Mouse (Mus musculus) limb, embryonic 15.5 days (tissue): ENCODE data around the gene Itprip. TPM values are rescaled to one million over a fixed set of nuclear protein-coding genes. Genes with fewer than 3 reads are reported as not detected.

Experiments
- ATAC-seq: fragments of 200-750 bp; cut with Nextera tagmentation; 2 replicates; pipeline ENCODE4 v1.8.0; 2017; ENCODE audit warnings: low read depth, moderate TSS enrichment; ENCODE audit not compliant: insufficient number of reproducible peaks, low FRiP score, low TSS enrichment
- H3K27ac ChIP-seq: fragments of 300-500 bp; sonication (generic); 2 replicates; pipeline ENCODE4 v1.5.1; 2015; ENCODE audit warnings: moderate library complexity, mild to moderate bottlenecking, inconsistent platforms
- H3K27me3 ChIP-seq: fragments of 300-500 bp; sonication (generic); 2 replicates; pipeline ENCODE4 v1.6.1; 2015; ENCODE audit warnings: inconsistent platforms
- H3K36me3 ChIP-seq: fragments of 300-500 bp; sonication (generic); 2 replicates; pipeline ENCODE4 v1.6.1; 2015; ENCODE audit warnings: inconsistent platforms
- H3K4me1 ChIP-seq: fragments of 300-500 bp; sonication (generic); 2 replicates; pipeline ENCODE4 v1.6.1; 2015; ENCODE audit warnings: inconsistent platforms
- H3K4me2 ChIP-seq: fragments of 300-500 bp; sonication (generic); 2 replicates; pipeline ENCODE4 v1.6.1; 2015; ENCODE audit warnings: mild to moderate bottlenecking, inconsistent platforms
- H3K4me3 ChIP-seq: fragments of 300-500 bp; sonication (generic); 2 replicates; pipeline ENCODE4 v1.5.1; 2015; ENCODE audit warnings: mild to moderate bottlenecking, inconsistent platforms
- H3K9ac ChIP-seq: fragments of 300-500 bp; sonication (generic); 2 replicates; pipeline ENCODE4 v1.6.1; 2015; ENCODE audit warnings: inconsistent platforms
- H3K9me3 ChIP-seq: fragments of 300-500 bp; sonication (generic); 2 replicates; pipeline ENCODE4 v1.6.1; 2016; ENCODE audit warnings: inconsistent platforms
- WGBS: fragments of 180-500 bp; shearing (Covaris S2); methylation state at CpG from one replicate; pipeline ENCODE4 v1.1.7; 2015; 5-methylcytosine and 5-hydroxymethylcytosine counted together
- polyA plus RNA-seq: library from polyadenylated mRNA; unstranded; fragments of >200 nt; fragmentation: Nextera tagmentation; extraction: Ambion mirVana; gene quantifications from 2 replicates; pipeline ENCODE4 v1.2.1, GENCODE M21; 2015

Gene Itprip
- polyA plus RNA-seq = 23.0 and 24.3 TPM in 2 replicates

DNA sequence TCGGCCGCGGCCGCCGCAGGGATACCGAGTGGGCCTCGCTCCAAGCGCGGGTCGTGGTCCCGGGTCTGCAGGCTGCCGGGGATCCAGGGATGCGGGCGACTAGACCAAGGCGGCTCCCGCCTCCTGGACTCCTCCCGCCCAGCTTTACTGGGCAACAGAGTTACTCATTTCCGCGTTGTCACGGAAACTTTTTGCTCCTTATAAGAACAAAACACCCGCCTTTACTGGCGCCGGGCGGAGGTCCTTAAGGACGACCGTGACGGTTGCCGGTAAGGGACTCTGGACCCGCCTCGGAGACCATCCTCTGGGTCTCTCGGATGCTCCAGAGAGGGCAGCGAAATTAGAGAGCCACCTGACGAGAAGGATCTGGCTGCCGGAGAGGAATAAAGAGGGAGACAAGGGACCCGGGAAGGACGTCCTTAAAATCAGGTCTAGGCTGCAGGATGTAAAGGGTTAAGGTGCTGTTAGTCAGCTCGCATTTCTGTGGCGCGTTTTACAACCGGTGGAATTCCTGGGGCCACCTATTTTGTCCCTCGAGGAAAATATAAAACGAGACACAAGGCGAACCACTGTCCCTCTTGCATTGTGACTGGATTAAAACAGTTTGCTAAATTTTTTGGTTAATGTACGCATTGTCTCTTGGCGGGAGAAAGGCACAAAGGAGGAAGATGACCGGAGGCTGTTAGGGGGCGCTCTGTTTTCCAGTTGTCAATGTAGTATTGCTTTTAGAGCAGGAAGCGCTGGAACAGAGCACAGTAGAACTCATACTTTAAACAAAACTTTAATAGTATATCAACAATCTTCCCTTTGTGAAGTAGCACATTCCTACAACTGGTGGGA is at the start of gene Itprip, which contains the start of gene Cfap43:
TSS of gene Itprip (minus strand) at position 174 of the 840 bp plus-strand sequence.
TSS of gene Cfap43 (minus strand) at position 162 of the 840 bp plus-strand sequence.
- no peaks in the 10 kb centered on the region for H3K9me3 ChIP-seq
- H3K4me1 ChIP-seq = peaks cover 30% of the 10 kb centered on the region
- peak within 1 kb of the TSS; percentile 68 for H3K4me2 ChIP-seq
- H3K9ac ChIP-seq = peak within 1 kb of the TSS; percentile 68
- peak within 1 kb of the TSS; percentile 70 for H3K4me3 ChIP-seq
- ATAC-seq = peak; percentile 81
- H3K27ac ChIP-seq = peak within 1 kb of the TSS; percentile 98
- H3K36me3 ChIP-seq = no peaks in the 10 kb centered on the region
- under 1% methylated on average over 47 of the region's 48 CpGs for WGBS
- H3K27me3 ChIP-seq = no peaks in the 10 kb centered on the region

DNA sequence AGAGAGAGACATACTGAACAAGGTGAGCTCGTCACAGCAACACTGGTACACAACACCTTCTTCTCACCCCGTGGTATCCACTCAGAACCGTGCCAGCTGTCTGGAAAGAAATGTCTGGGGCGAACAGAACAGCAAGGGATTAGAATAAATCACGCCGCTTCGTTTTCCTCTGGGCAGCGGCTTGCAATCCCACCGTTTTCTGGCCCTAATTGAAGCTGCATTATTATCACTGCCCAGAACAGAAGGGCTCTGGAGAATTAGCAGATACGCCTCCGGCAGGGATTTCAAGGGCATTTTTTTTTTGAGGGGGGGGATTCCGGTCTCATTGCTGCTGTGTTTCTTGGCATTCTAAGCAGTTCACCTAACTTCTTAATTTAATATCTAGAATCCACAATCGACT is 39.1 kb upstream of the Itprip start:
- WGBS = 64% methylated on average over 13 of the region's 13 CpGs
- Histone ChIP-seq H3K27me3 (no peaks in the 10 kb centered on the region), H3K9ac (no peak overlapping the region), H3K4me3 (no peak overlapping the region), H3K4me1 (no peaks in the 10 kb centered on the region), H3K27ac (no peak overlapping the region), H3K36me3 (no peaks in the 10 kb centered on the region), H3K9me3 (no peaks in the 10 kb centered on the region), H3K4me2 (no peak overlapping the region)
- no peak for ATAC-seq

DNA sequence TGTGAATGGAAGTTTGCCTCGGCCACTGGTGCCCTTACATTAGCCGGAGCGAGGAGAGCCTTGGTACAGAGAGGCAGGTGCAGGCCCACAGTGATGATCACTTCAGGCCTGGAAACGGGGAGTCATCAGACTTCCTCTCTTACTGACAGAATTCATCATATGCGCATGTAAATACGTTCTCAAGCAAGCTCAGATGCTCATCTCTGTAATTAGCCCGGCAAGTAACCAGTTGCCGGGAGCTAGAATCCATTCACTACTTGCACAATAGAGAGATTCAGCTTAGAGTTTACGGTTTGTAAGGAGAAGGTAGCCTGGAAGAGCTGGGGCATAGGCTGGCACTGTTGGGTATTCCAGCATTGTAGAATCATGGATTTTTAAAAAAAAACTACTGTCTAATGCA is 34.1 kb upstream of the Itprip start:
- Histone ChIP-seq H3K36me3 (no peaks in the 10 kb centered on the region), H3K4me3 (no peak overlapping the region), H3K4me2 (no peak overlapping the region), H3K9me3 (no peaks in the 10 kb centered on the region), H3K27ac (no peak overlapping the region), H3K27me3 (no peaks in the 10 kb centered on the region), H3K9ac (no peak overlapping the region), H3K4me1 (no peaks in the 10 kb centered on the region)
- no peak for ATAC-seq
- 83% methylated on average over 9 of the region's 9 CpGs for WGBS

DNA sequence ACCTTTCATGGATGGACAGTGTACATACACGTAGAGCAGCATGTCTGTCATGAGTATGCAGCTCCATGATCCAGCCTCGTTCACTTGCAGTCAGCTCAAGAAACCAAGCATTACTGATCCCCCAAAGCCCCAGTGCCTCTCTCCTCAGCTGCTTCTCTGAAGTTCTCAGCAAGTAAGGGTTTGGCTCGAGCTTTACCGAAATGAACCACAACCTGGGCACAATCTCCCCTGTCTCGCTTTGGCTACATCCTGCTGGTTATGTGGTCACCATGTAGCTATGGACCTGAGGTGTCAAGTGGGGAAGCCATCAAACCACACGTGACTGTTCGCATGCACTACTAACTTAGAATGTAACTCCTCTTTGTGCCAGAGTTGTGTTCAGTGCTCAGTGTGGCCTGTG is 31.8 kb upstream of the Itprip start:
- ATAC-seq = no peak
- Histone ChIP-seq H3K27ac (no peak overlapping the region), H3K4me2 (no peak overlapping the region), H3K27me3 (no peaks in the 10 kb centered on the region), H3K4me3 (no peak overlapping the region), H3K4me1 (no peaks in the 10 kb centered on the region), H3K9ac (no peak overlapping the region), H3K36me3 (no peaks in the 10 kb centered on the region), H3K9me3 (no peaks in the 10 kb centered on the region)
- 85% methylated on average over 7 of the region's 7 CpGs for WGBS

DNA sequence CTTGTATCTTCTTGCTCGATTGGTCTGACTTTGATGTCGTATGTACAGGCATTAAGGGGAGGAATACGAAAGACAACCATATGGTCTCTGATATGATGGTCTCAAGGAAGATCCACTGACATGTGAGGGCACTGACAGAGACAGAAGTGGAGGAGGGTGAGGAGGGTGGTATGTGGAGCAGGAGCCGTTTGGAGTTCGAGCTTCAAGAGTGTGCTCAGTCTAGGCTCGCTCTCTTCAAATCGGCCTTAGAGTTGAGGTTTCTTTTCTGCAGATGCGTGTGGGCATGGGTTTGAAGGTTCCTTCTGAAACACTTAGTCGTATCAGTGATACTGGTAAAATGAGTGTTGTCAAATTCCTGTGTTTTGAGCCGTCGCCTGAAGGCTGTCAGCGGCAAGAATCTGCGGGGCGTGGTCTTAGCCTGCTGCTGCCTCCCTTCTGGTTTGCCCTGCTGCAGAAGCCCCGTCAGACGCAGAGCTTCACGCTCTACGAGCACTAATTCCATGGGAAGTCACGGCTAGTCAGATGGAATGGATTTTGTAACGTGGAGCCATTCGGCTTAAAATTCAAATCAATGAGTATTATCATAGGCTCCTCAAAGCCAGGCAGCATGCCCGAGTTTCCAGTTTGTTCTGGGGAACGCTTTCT is 27.8 kb upstream of the Itprip start:
- peak overlapping the region; percentile 8; the same call in 1 of the 2 replicates for H3K4me2 ChIP-seq
- no peak overlapping the region for H3K27ac ChIP-seq
- H3K4me1 ChIP-seq = no peaks in the 10 kb centered on the region
- H3K9me3 ChIP-seq = no peaks in the 10 kb centered on the region
- 45% methylated on average over 23 of the region's 23 CpGs for WGBS
- no peaks in the 10 kb centered on the region for H3K36me3 ChIP-seq
- no peak for ATAC-seq
- no peak overlapping the region for H3K4me3 ChIP-seq
- no peaks in the 10 kb centered on the region for H3K27me3 ChIP-seq
- H3K9ac ChIP-seq = no peak overlapping the region

DNA sequence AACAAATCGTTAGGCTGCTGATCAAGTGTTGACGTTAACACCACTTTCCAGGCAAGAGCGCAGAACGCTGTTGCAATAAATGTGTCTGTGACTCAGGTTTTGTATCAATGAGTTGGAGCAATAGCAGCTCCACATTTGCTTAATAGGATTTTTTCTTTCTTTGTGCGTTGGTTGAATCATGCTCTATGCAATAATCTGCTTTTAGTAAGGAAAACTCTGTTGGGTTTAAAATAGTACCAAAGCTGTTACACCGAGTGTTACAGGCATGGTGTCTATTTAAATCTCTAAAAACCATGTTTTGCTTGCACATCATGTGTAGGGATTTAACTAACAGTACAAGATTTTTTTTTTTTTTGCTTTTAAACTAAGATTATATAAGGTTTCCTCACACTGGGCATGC is 20.3 kb upstream of the Itprip start:
- no peaks in the 10 kb centered on the region for H3K9me3 ChIP-seq
- no peak overlapping the region for H3K27ac ChIP-seq
- H3K9ac ChIP-seq = no peak overlapping the region
- peaks cover 11% of the 10 kb centered on the region for H3K4me1 ChIP-seq
- whole genome bisulfite sequencing = 66% methylated on average over 6 of the region's 6 CpGs
- peaks cover 11% of the 10 kb centered on the region for H3K27me3 ChIP-seq
- H3K36me3 ChIP-seq = no peaks in the 10 kb centered on the region
- H3K4me3 ChIP-seq = no peak overlapping the region
- no peak for ATAC-seq
- H3K4me2 ChIP-seq = no peak overlapping the region

DNA sequence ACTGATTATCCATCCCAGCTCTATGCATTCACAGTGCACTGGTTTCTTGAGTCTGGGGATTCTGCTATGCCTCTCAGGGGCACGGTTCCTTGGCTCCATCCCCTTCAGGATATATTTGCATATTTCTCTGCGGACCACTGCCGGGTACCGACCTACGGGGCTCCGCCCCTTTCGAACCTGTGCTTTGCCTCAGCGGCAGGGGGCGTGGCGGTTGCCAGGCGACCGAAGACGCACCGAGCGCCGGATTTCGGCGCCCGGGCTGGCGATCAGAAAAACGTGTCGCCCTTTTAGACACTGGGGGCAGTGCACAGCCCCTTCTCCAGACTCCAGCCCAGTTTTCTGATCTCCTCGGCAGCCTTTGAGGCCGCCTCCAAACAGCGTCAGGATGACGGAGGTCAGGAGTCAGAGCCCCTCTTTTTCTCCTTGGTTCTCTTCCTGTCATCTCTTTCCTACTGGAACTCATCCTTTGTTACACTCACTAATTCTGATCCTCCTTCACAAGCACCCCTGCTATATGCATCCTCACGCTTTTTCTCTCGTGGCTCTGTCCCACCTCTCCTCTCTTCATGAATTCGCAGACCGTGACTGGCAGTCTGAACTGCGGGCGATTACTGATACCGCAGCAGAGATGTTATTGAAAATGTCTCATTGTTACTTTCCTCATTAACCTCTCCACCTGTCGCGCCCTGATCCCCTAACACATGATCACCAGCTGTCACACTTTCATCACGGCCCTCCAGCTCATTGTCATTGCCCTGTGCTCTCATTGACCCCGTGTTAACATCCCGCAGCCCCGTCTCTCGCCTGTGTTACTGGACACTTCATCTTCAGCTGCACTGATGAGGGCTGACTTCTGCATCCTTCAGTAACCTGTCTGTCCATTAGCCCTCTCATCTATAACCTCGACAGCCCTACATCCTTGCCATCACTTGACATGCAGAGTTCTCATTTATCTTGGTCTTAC is 18.6 kb upstream of the Itprip start, which contains the start of gene Cfap58:
TSS of gene Cfap58 (plus strand) at position 233 of the 964 bp plus-strand sequence.
- ATAC-seq = 0 out of 2 replicates have a peak, but pooled peaks have one; percentile 44
- Histone ChIP-seq H3K9me3 (no peaks in the 10 kb centered on the region), H3K27ac (no peak within 1 kb of the TSS), H3K4me2 (peak within 1 kb of the TSS; percentile 88), H3K36me3 (no peaks in the 10 kb centered on the region), H3K9ac (no peak within 1 kb of the TSS), H3K27me3 (peaks cover 11% of the 10 kb centered on the region), H3K4me1 (peaks cover 11% of the 10 kb centered on the region), H3K4me3 (peak within 1 kb of the TSS; percentile 40)
- 8% methylated on average over 41 of the region's 41 CpGs for WGBS

DNA sequence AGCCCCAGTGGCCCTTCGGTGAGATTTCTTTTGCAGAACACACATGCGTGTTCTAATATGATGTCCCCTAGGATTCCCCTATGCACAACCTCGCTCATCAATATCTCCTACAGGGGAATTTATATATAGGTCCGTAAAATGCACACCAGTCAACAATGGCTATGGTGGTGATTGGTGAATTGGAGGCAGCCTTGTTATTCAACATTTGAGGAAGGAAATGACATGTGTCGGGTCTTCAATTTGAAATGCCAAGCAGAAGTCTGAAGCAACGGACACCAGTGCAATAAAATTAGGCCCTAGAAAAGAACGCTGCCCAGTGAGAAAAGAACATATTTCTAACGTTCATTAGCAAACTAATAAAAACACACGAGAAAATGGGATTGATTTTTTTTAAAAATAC is 17.8 kb upstream of the Itprip start:
- WGBS = 60% methylated on average over 9 of the region's 9 CpGs
- ATAC-seq = no peak
- peak overlapping the region; percentile 88 for H3K4me2 ChIP-seq
- no peak overlapping the region for H3K9ac ChIP-seq
- peaks cover 11% of the 10 kb centered on the region for H3K27me3 ChIP-seq
- H3K4me3 ChIP-seq = peak overlapping the region; percentile 40
- H3K36me3 ChIP-seq = no peaks in the 10 kb centered on the region
- H3K4me1 ChIP-seq = peaks cover 13% of the 10 kb centered on the region
- no peaks in the 10 kb centered on the region for H3K9me3 ChIP-seq
- H3K27ac ChIP-seq = no peak overlapping the region

DNA sequence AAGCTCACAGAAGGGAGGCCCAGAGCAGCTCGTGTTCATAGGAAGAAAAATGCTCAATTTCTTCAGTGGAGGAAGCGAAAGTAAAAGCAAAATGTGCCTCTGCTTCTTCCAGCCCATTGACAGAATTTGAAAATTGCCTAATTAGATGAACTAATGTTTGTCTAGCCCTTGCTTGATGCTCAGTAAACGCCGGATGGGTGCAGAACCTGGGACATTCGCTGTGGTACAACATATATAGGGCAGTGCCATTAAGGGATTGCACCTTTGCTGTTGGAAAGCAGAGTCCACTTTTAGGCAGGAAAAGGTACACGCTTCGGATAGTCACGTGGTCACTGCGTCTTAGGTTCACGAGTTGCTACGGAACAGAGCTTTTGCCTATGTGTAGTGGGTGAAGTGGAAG is 17.4 kb upstream of the Itprip start:
- Histone ChIP-seq H3K36me3 (no peaks in the 10 kb centered on the region), H3K27ac (no peak overlapping the region), H3K4me1 (peaks cover 13% of the 10 kb centered on the region), H3K9me3 (no peaks in the 10 kb centered on the region), H3K4me2 (no peak overlapping the region), H3K9ac (no peak overlapping the region), H3K27me3 (peaks cover 11% of the 10 kb centered on the region), H3K4me3 (no peak overlapping the region)
- no peak for ATAC-seq
- 88% methylated on average over 11 of the region's 11 CpGs for WGBS

DNA sequence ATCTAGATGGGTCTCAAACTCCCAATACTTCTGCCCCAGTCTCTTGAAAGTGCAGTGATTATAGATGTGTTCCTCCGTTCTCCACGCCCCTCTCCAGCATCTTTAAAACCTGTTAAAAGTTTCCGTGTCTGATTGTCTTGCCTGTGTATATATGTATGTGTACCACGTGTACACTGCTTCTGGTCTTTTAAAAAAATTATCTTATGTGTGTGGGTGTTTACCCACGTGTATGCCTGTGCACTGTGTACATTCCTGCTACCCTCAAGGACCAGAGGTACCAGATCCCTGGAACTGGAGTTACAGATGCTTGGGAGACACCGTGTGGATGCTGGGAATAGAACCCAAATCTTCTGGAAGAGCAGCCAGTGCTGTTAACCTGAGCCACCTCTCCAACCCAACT is 16.4 kb upstream of the Itprip start:
- Histone ChIP-seq H3K27ac (no peak overlapping the region), H3K36me3 (no peaks in the 10 kb centered on the region), H3K9me3 (no peaks in the 10 kb centered on the region), H3K4me3 (no peak overlapping the region), H3K9ac (no peak overlapping the region), H3K4me2 (no peak overlapping the region), H3K4me1 (peaks cover 17% of the 10 kb centered on the region), H3K27me3 (peaks cover 11% of the 10 kb centered on the region)
- no peak for ATAC-seq
- WGBS = 83% methylated on average over 6 of the region's 6 CpGs

DNA sequence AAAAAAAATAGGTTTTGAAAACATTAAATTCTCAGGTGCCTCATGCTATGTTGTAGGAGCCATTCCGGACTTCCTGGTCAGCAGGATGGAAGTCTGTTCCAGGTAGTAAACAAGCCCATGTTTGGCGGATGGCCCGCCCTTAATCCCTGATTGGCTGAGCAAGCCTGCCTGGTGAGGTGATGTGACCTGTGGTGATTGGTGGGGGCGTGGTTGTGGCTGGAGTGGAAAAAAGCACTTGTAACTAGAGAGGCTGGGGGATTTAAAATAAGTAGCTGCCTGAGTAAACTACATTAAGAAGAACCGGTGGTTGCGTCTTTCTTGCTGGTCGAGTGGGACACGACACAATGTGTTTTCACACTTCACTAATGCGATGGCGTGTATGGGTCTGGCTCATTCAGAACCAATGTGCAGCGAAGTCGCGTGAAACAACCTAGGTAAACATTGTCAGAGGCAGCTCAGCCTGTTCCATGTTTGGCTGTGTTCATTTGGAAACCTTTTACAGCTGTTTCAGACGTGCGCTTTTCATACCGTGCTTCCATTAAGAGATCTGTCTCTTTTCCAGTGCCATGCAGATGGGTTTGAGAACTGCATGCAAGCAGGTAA is 15.6 kb upstream of the Itprip start:
- Histone ChIP-seq H3K27ac (no peak overlapping the region), H3K4me3 (no peak overlapping the region), H3K27me3 (peaks cover 11% of the 10 kb centered on the region), H3K36me3 (no peaks in the 10 kb centered on the region), H3K4me1 (peaks cover 20% of the 10 kb centered on the region), H3K9me3 (no peaks in the 10 kb centered on the region), H3K4me2 (no peak overlapping the region), H3K9ac (no peak overlapping the region)
- WGBS = 70% methylated on average over 16 of the region's 16 CpGs
- no peak for ATAC-seq
